Mouse (Mus musculus) forelimb bud, embryonic 11.5 days (tissue): ENCODE results near the gene Fam151a.
"Not testable (repeated sequence)": the region's sequence is repeated elsewhere in the genome, so short reads cannot be mapped to it uniquely, and the experiment has no call there.

Experiments used
- DNase-seq: peaks from one replicate; pipeline ENCODE4 v3.0.0-alpha.2; 2012; ENCODE audit warnings: low read depth, low spot score

Gene Fam151a

GRCm38 (mm10) chr4:106776998-106777397 is 43.3 kb downstream of the Fam151a start:
- peak; percentile 73 for DNase-seq

GRCm38 (mm10) chr4:106778116-106778788 is 44.6 kb downstream of the Fam151a start:
- DNase-seq = peak; percentile 73

- DNase-seq = peak; percentile 30
Measured at GRCm38 (mm10) chr4:106780045-106780444, 46.4 kb downstream of the Fam151a start.

- DNase-seq = no peak
Measured at GRCm38 (mm10) chr4:106783137-106783536, 49.4 kb downstream of the Fam151a start.

- DNase-seq = no peak
Measured at GRCm38 (mm10) chr4:106784806-106785205, 51.1 kb downstream of the Fam151a start.

- DNase-seq = no peak
Measured at GRCm38 (mm10) chr4:106785345-106785744, 51.7 kb downstream of the Fam151a start.

GRCm38 (mm10) chr4:106785753-106786540 is 52.3 kb downstream of the Fam151a start:
- peak; percentile 80 for DNase-seq

- DNase-seq = peak; percentile 49
Measured at GRCm38 (mm10) chr4:106787830-106788229, 54.1 kb downstream of the Fam151a start.

- DNase-seq = no peak
Measured at GRCm38 (mm10) chr4:106788627-106789026, 54.9 kb downstream of the Fam151a start.

- no peak for DNase-seq
Measured at GRCm38 (mm10) chr4:106789705-106790104, 56.0 kb downstream of the Fam151a start.

GRCm38 (mm10) chr4:106790218-106790617 is 56.5 kb downstream of the Fam151a start:
- not testable (repeated sequence) for DNase-seq

- no peak for DNase-seq
Measured at GRCm38 (mm10) chr4:106790938-106791337, 57.2 kb downstream of the Fam151a start.

GRCm38 (mm10) chr4:106792276-106792675 is 58.6 kb downstream of the Fam151a start:
- DNase-seq = no peak

- not testable (repeated sequence) for DNase-seq
Measured at GRCm38 (mm10) chr4:106793826-106794225, 60.1 kb downstream of the Fam151a start.

- DNase-seq = no peak
Measured at GRCm38 (mm10) chr4:106794247-106794646, 60.6 kb downstream of the Fam151a start.

- no peak for DNase-seq
Measured at GRCm38 (mm10) chr4:106795289-106795688, 61.6 kb downstream of the Fam151a start.
